Mouse (Mus musculus) megakaryocyte progenitor cell, adult 5-6 weeks (primary cell): Measurements from ENCODE around the gene Dgcr2. TPM values are rescaled to one million over a fixed set of nuclear protein-coding genes. Genes with fewer than 3 reads are reported as not detected.

Source experiments
- ATAC-seq: replicated peaks from 2 replicates; pipeline ENCODE4 v1.8.0; 2016; ENCODE audit warnings: mild to moderate bottlenecking, moderate TSS enrichment, inconsistent platforms; ENCODE audit not compliant: poor library complexity
- total RNA-seq, 2 experiments: library from RNA; stranded (forward) in 1 of 2; stranded (reverse) in 1 of 2; fragments of 157-497, 149-512 nt in 1 of 2; fragments of 200-1000 nt in 1 of 2; gene quantifications; 2 replicates each; pipeline versions ENCODE4 v1.2.3 to v1.2.4; 2015 to 2017

The Dgcr2 gene
- total RNA-seq, 2 experiments from 2014 or later, result 23.8 to 40.4 TPM

- no peak for ATAC-seq
These were observed 46.5 kb downstream of the Dgcr2 start for GRCm38 (mm10) chr16:17851860-17852259.

- ATAC-seq, result no peak
These were observed 47.0 kb downstream of the Dgcr2 start for GRCm38 (mm10) chr16:17851331-17851730.

GRCm38 (mm10) chr16:17849486-17849885 is 48.9 kb downstream of the Dgcr2 start:
- ATAC-seq, result no peak

GRCm38 (mm10) chr16:17848928-17849327 is 49.4 kb downstream of the Dgcr2 start:
- ATAC-seq, result peak; percentile 79

- peak; percentile 88 for ATAC-seq
These were observed 49.9 kb downstream of the Dgcr2 start for GRCm38 (mm10) chr16:17848431-17848830.

GRCm38 (mm10) chr16:17843701-17844365 is 54.5 kb downstream of the Dgcr2 start:
- no peak for ATAC-seq

- ATAC-seq, result no peak
These were observed 55.9 kb downstream of the Dgcr2 start for GRCm38 (mm10) chr16:17842437-17842836.

GRCm38 (mm10) chr16:17839976-17840375 is 58.4 kb downstream of the Dgcr2 start:
- ATAC-seq, result no peak

- ATAC-seq, result no peak
These were observed 60.3 kb downstream of the Dgcr2 start, which contains the start of gene Car15 for GRCm38 (mm10) chr16:17838051-17838450. Gene Car15 (minus strand): TSS chr16:17838364.

- no peak for ATAC-seq
These were observed 62.9 kb downstream of the Dgcr2 start for GRCm38 (mm10) chr16:17835481-17835880.

GRCm38 (mm10) chr16:17834543-17834942 is 63.8 kb downstream of the Dgcr2 start:
- ATAC-seq, result peak; percentile 15; the same call in 1 of the 2 replicates

GRCm38 (mm10) chr16:17833681-17834399 is 64.5 kb downstream of the Dgcr2 start:
- no peak for ATAC-seq

- ATAC-seq, result no peak
These were observed 65.1 kb downstream of the Dgcr2 start for GRCm38 (mm10) chr16:17833321-17833680.

- ATAC-seq, result no peak
These were observed 65.5 kb downstream of the Dgcr2 start, which contains the start of gene B830017H08Rik for GRCm38 (mm10) chr16:17832821-17833220. Gene B830017H08Rik (plus strand): TSS chr16:17833121.

- peak; percentile 49 for ATAC-seq
These were observed 66.6 kb downstream of the Dgcr2 start for GRCm38 (mm10) chr16:17831781-17832180.

GRCm38 (mm10) chr16:17830385-17831178 is 67.8 kb downstream of the Dgcr2 start:
- ATAC-seq, result no peak

- no peak for ATAC-seq
These were observed 69.5 kb downstream of the Dgcr2 start for GRCm38 (mm10) chr16:17828867-17829266.

GRCm38 (mm10) chr16:17828229-17828628 is 70.1 kb downstream of the Dgcr2 start:
- peak; percentile 59 for ATAC-seq

GRCm38 (mm10) chr16:17826500-17826899 is 71.9 kb downstream of the Dgcr2 start:
- no peak for ATAC-seq

- ATAC-seq, result no peak
These were observed 81.8 kb downstream of the Dgcr2 start for GRCm38 (mm10) chr16:17816528-17816927.
